Mouse (Mus musculus) bone marrow macrophage, adult 2 months (primary cell): ENCODE data around the gene Tifa. TPM values are rescaled to one million over a fixed set of nuclear protein-coding genes. Genes with fewer than 3 reads are reported as not detected.

Source experiments
- H3K27ac ChIP-seq: 2 replicates; pipeline ENCODE4 v1.5.1; 2012; ENCODE audit warnings: low read depth, low read length; ENCODE audit not compliant: insufficient read depth
- H3K4me1 ChIP-seq: 2 replicates; pipeline ENCODE4 v1.6.1; 2012; ENCODE audit warnings: low read length; ENCODE audit not compliant: control insufficient read depth, insufficient read depth
- H3K4me3 ChIP-seq: 2 replicates; pipeline ENCODE4 v1.5.1; 2012; ENCODE audit warnings: mild to moderate bottlenecking, low read length, moderate library complexity; ENCODE audit not compliant: insufficient read depth
- CTCF ChIP-seq: IDR thresholded peaks from 2 replicates; pipeline ENCODE4 v1.5.1; 2012; ENCODE audit warnings: low read depth, mild to moderate bottlenecking, low read length, moderate library complexity
- POLR2A ChIP-seq: IDR thresholded peaks from 2 replicates; pipeline ENCODE4 v1.6.1; 2012; ENCODE audit warnings: mild to moderate bottlenecking, low read depth, low read length, borderline replicate concordance
- polyA plus RNA-seq: library from polyadenylated mRNA; stranded (reverse); fragments of >200 nt; gene quantifications from 2 replicates; pipeline ENCODE4 v1.2.4, GENCODE M21; 2012; ENCODE audit not compliant: missing spikeins, insufficient read depth, insufficient read length

Gene Tifa
- polyA plus RNA-seq, 1 experiment, result 97.9 TPM

GRCm38 (mm10) chr3:127802814-127803213, 13.2 kb downstream of the Tifa start:
- TF ChIP-seq POLR2A (no peak), CTCF (no peak)
- Histone ChIP-seq H3K4me1 (peaks cover 5% of the 10 kb centered on the region), H3K4me3 (0 out of 2 replicates have a peak overlapping the region, but pooled peaks have one; percentile 11), H3K27ac (no peak overlapping the region)

GRCm38 (mm10) chr3:127804439-127804838, 14.8 kb downstream of the Tifa start:
- Histone ChIP-seq H3K27ac (no peak overlapping the region), H3K4me3 (no peak overlapping the region), H3K4me1 (peaks cover 5% of the 10 kb centered on the region)
- TF ChIP-seq POLR2A (no peak), CTCF (no peak)

- no peak overlapping the region for H3K4me3 ChIP-seq
- peaks cover 5% of the 10 kb centered on the region for H3K4me1 ChIP-seq
- TF ChIP-seq CTCF, result no peak
- TF ChIP-seq POLR2A, result no peak
- no peak overlapping the region for H3K27ac ChIP-seq
These were observed 15.5 kb downstream of the Tifa start for GRCm38 (mm10) chr3:127805071-127805470.

- Histone ChIP-seq H3K27ac (no peak overlapping the region), H3K4me3 (no peak overlapping the region), H3K4me1 (peaks cover 5% of the 10 kb centered on the region)
- TF ChIP-seq CTCF, result no peak
- no peak for TF ChIP-seq POLR2A
These were observed 16.4 kb downstream of the Tifa start for GRCm38 (mm10) chr3:127805991-127806390.

- no peak for TF ChIP-seq POLR2A
- no peak for TF ChIP-seq CTCF
- H3K4me1 ChIP-seq, result peaks cover 2% of the 10 kb centered on the region; the same call in 1 of the 2 replicates
- no peak overlapping the region for H3K27ac ChIP-seq
- H3K4me3 ChIP-seq, result no peak overlapping the region
These were observed 18.2 kb downstream of the Tifa start for GRCm38 (mm10) chr3:127807846-127808245.

- no peaks in the 10 kb centered on the region for H3K4me1 ChIP-seq
- no peak overlapping the region for H3K4me3 ChIP-seq
- TF ChIP-seq POLR2A (no peak), CTCF (no peak)
- H3K27ac ChIP-seq, result no peak overlapping the region
These were observed 19.5 kb downstream of the Tifa start for GRCm38 (mm10) chr3:127809103-127809502.

GRCm38 (mm10) chr3:127817120-127817683, 27.6 kb downstream of the Tifa start:
- no peak overlapping the region for H3K4me3 ChIP-seq
- no peak overlapping the region for H3K27ac ChIP-seq
- no peak for TF ChIP-seq CTCF
- TF ChIP-seq POLR2A, result no peak
- H3K4me1 ChIP-seq, result no peaks in the 10 kb centered on the region

- TF ChIP-seq POLR2A (no peak), CTCF (no peak)
- H3K4me3 ChIP-seq, result no peak overlapping the region
- no peak overlapping the region for H3K27ac ChIP-seq
- no peaks in the 10 kb centered on the region for H3K4me1 ChIP-seq
These were observed 29.4 kb downstream of the Tifa start for GRCm38 (mm10) chr3:127818694-127819663.

GRCm38 (mm10) chr3:127820400-127820799, 30.8 kb downstream of the Tifa start:
- no peak overlapping the region for H3K4me3 ChIP-seq
- H3K4me1 ChIP-seq, result peaks cover 5% of the 10 kb centered on the region; the same call in 1 of the 2 replicates
- H3K27ac ChIP-seq, result no peak overlapping the region
- no peak for TF ChIP-seq CTCF
- no peak for TF ChIP-seq POLR2A

GRCm38 (mm10) chr3:127821209-127821608, 31.6 kb downstream of the Tifa start:
- no peak overlapping the region for H3K4me3 ChIP-seq
- H3K27ac ChIP-seq, result no peak overlapping the region
- peaks cover 5% of the 10 kb centered on the region; the same call in 1 of the 2 replicates for H3K4me1 ChIP-seq

More at GRCm38 (mm10) chr3:127821209-127821608, 31.6 kb downstream of the Tifa start:
- no peak for TF ChIP-seq POLR2A
- no peak for TF ChIP-seq CTCF
